Mouse (Mus musculus) kidney, adult 2 months (tissue): ENCODE measurements around the gene Tubgcp3. TPM values are rescaled to one million over a fixed set of nuclear protein-coding genes. Genes with fewer than 3 reads are reported as not detected.

Experiments
- DNase-seq: peaks from one replicate; pipeline ENCODE4 v3.0.0; 2021
- H3K27ac ChIP-seq: fragments of 200-500 bp; 2 replicates; pipeline ENCODE4 v1.5.1; 2012; ENCODE audit warnings: low read depth, low read length, control low read depth, inconsistent platforms; ENCODE audit not compliant: insufficient read depth
- H3K27me3 ChIP-seq: fragments of 200-500 bp; replicated peaks from 2 replicates; pipeline ENCODE4 v1.6.1; 2012; ENCODE audit warnings: mild to moderate bottlenecking, moderate library complexity, low read length, inconsistent platforms; ENCODE audit not compliant: control insufficient read depth, insufficient read depth
- H3K36me3 ChIP-seq: fragments of 200-500 bp; 2 replicates; pipeline ENCODE4 v1.6.1; 2012; ENCODE audit warnings: mild to moderate bottlenecking, moderate library complexity, low read length, inconsistent platforms; ENCODE audit not compliant: control insufficient read depth, insufficient read depth
- H3K4me1 ChIP-seq: fragments of 200-500 bp; 2 replicates; pipeline ENCODE4 v1.6.1; 2011; ENCODE audit warnings: low read length; ENCODE audit not compliant: control insufficient read depth, insufficient read depth
- H3K4me3 ChIP-seq: fragments of 200-500 bp; 2 replicates; pipeline ENCODE4 v1.5.1; 2011; ENCODE audit warnings: mild to moderate bottlenecking, low read depth, low read length, control low read depth; ENCODE audit not compliant: insufficient read depth
- CTCF ChIP-seq: fragments of 200-500 bp; conservative IDR thresholded peaks from 2 replicates; pipeline ENCODE4 v1.5.1; 2011; ENCODE audit warnings: low read depth, mild to moderate bottlenecking, control low read depth, low read length, moderate library complexity, mixed read lengths; ENCODE audit not compliant: insufficient read depth, insufficient read length
- POLR2A ChIP-seq: fragments of 200-500 bp; IDR thresholded peaks from one replicate; pipeline ENCODE4 v1.6.1; 2011; ENCODE audit warnings: low read depth, low read length, control low read depth
- WGBS: fragments of 180-500 bp; shearing (Covaris S2); methylation state at CpG from one replicate; pipeline ENCODE4 v1.1.7; 2018; 5-methylcytosine and 5-hydroxymethylcytosine counted together
- polyA plus RNA-seq: library from polyadenylated mRNA; depleted of rRNA; stranded (reverse); fragments of >200 nt; gene quantifications from 2 replicates; pipeline ENCODE4 v1.2.3, GENCODE M21; 2012

Tubgcp3 gene
- polyA plus RNA-seq, 1 experiment, result 28.4 TPM

- no peak for DNase-seq
- 70% methylated on average over 4 of the region's 4 CpGs for WGBS
- no peak overlapping the region for H3K27ac ChIP-seq
Observed at GRCm38 (mm10) chr8:12662375-12663104, 9.5 kb downstream of the Tubgcp3 start.

GRCm38 (mm10) chr8:12657411-12657810 lies 14.6 kb downstream of the Tubgcp3 start:
- 94% methylated on average over 16 of the region's 16 CpGs for WGBS
- no peak overlapping the region for H3K4me3 ChIP-seq
- no peak overlapping the region for H3K27ac ChIP-seq
- TF ChIP-seq CTCF, result no peak
- TF ChIP-seq POLR2A, result no peak
- H3K4me1 ChIP-seq, result no peaks in the 10 kb centered on the region
- no peaks in the 10 kb centered on the region for H3K27me3 ChIP-seq
- no peak for DNase-seq
- H3K36me3 ChIP-seq, result no peaks in the 10 kb centered on the region

More at GRCm38 (mm10) chr8:12662375-12663104, 9.5 kb downstream of the Tubgcp3 start:
- peaks cover 4% of the 10 kb centered on the region; the same call in 1 of the 2 replicates for H3K4me1 ChIP-seq
- H3K36me3 ChIP-seq, result no peaks in the 10 kb centered on the region
- no peak overlapping the region for H3K4me3 ChIP-seq
- no peaks in the 10 kb centered on the region for H3K27me3 ChIP-seq
- TF ChIP-seq POLR2A (no peak), CTCF (no peak)

- Histone ChIP-seq H3K4me3 (no peak overlapping the region), H3K27me3 (no peaks in the 10 kb centered on the region), H3K36me3 (peaks cover 5% of the 10 kb centered on the region; the same call in 1 of the 2 replicates), H3K27ac (no peak overlapping the region), H3K4me1 (peaks cover 4% of the 10 kb centered on the region; the same call in 1 of the 2 replicates)
- 68% methylated on average over 4 of the region's 4 CpGs for WGBS
- no peak for DNase-seq
- peak; percentile 40; the same call in 1 of the 2 replicates for TF ChIP-seq CTCF
- TF ChIP-seq POLR2A, result no peak
Observed at GRCm38 (mm10) chr8:12651246-12651645, 20.8 kb downstream of the Tubgcp3 start.

DNA sequence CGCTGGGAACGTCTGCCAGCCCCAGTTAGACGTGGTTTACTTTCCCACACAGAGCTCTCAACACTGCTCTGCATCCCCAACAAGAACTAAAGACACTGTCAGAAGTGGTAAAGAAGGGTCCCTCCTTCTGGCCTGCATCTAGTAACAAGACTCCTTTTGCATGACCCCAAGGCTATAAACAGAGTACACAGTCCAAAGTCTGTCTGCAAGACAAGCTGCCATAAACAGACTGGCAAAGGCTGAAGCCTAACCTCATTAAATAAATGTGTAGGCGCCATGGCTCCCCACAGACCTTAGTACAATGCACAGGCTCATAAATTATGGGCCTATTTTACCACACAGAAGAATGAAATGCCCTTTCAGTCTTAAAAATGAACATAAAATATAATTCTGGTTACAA lies 21.6 kb downstream of the Tubgcp3 start:
- Histone ChIP-seq H3K4me1 (peaks cover 4% of the 10 kb centered on the region; the same call in 1 of the 2 replicates), H3K27me3 (no peaks in the 10 kb centered on the region), H3K27ac (no peak overlapping the region), H3K4me3 (no peak overlapping the region), H3K36me3 (peaks cover 5% of the 10 kb centered on the region; the same call in 1 of the 2 replicates)
- TF ChIP-seq CTCF (no peak), POLR2A (no peak)
- 57% methylated on average over 4 of the region's 4 CpGs for WGBS
- DNase-seq, result no peak

- H3K4me1 ChIP-seq, result peaks cover 4% of the 10 kb centered on the region; the same call in 1 of the 2 replicates
- 90% methylated on average over 4 of the region's 4 CpGs for WGBS
- DNase-seq, result no peak
- H3K27me3 ChIP-seq, result no peaks in the 10 kb centered on the region
- H3K36me3 ChIP-seq, result peaks cover 5% of the 10 kb centered on the region; the same call in 1 of the 2 replicates
- no peak overlapping the region for H3K4me3 ChIP-seq
- H3K27ac ChIP-seq, result no peak overlapping the region
- TF ChIP-seq POLR2A (no peak), CTCF (no peak)
Observed at GRCm38 (mm10) chr8:12648951-12649350, 23.1 kb downstream of the Tubgcp3 start.

DNA sequence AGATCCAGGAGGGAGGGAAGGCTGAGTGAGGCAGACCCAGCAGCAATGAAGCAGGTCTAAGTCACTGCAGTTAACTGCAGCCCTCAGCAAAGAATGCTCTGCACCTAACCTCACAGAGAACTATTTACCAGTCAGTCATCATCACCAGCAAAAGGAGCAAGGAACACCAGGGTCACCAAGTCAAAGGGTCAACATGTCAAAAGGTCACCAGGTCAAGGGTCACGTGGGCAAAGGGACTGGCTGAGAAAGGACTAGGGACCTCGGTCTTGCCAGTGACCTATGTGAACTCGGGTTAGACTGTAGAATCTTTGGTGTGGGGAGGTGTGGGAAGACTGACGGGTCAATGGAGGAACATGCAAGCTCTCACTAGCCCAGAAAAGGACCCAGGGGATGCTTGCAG lies 25.5 kb downstream of the Tubgcp3 start:
- H3K4me3 ChIP-seq, result no peak overlapping the region
- no peaks in the 10 kb centered on the region for H3K27me3 ChIP-seq
- TF ChIP-seq CTCF (no peak), POLR2A (no peak)
- peaks cover 5% of the 10 kb centered on the region; the same call in 1 of the 2 replicates for H3K36me3 ChIP-seq
- DNase-seq, result peak; percentile 25
- no peak overlapping the region for H3K27ac ChIP-seq
- 65% methylated on average over 4 of the region's 4 CpGs for WGBS
- peaks cover 4% of the 10 kb centered on the region; the same call in 1 of the 2 replicates for H3K4me1 ChIP-seq

DNA sequence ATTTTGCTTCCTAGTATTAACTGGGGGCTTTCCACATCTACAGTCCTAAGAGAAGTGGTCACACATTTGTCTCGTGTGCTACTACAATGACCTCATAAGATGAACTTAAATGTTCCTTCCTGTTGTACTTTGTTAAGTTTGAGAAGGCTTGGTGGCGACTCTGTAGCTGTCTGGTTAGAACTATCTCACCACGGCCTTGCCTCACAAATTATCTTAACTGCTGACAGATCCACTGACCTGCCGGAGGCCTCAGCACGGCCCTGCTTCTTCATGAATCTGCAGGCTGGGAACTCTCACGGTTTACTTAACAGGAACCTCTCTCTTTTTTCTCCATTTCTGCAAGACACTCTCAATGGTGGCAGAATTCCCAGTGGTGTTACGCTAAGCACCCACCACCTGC lies 27.2 kb downstream of the Tubgcp3 start:
- H3K4me1 ChIP-seq, result peaks cover 4% of the 10 kb centered on the region; the same call in 1 of the 2 replicates
- no peak overlapping the region for H3K27ac ChIP-seq
- H3K4me3 ChIP-seq, result no peak overlapping the region
- TF ChIP-seq CTCF (no peak), POLR2A (no peak)
- no peak for DNase-seq
- no peaks in the 10 kb centered on the region for H3K27me3 ChIP-seq
- 64% methylated on average over 7 of the region's 7 CpGs for WGBS
- peaks cover 7% of the 10 kb centered on the region; the same call in 1 of the 2 replicates for H3K36me3 ChIP-seq
